Mouse (Mus musculus): ENCODE results near the gene Chst3. TPM values are rescaled to one million over a fixed set of nuclear protein-coding genes. Genes with fewer than 3 reads are reported as not detected.
"Not testable (repeated sequence)": the region's sequence is repeated elsewhere in the genome, so short reads cannot be mapped to it uniquely, and the experiment has no call there.

Chst3 gene
- total and polyA plus RNA-seq, 2 experiments from 2014 or later: 0.89 to 5.5 TPM

- Histone ChIP-seq H3K4me1 (ENCODE audit: insufficient read depth, low read length) (no peaks in the 10 kb centered on the region), H3K36me3 (ENCODE audit: insufficient read depth, low read length) (no peaks in the 10 kb centered on the region), H3K9me3 (ENCODE audit: low read length) (no peaks in the 10 kb centered on the region), H3K9ac (replicated peaks; ENCODE audit: low read length, poor library complexity, severe bottlenecking) (no peak overlapping the region), H3K4me2 (ENCODE audit: low read depth, low read length, poor library complexity, severe bottlenecking) (no peak overlapping the region), H3K27ac (ENCODE audit: low read depth, low read length) (no peak overlapping the region), H3K27me3 (ENCODE audit: insufficient read depth, low read length) (no peaks in the 10 kb centered on the region), H3K4me3 (ENCODE audit: low read depth, low read length) (no peak overlapping the region)
- no peak for TF ChIP-seq CTCF (IDR thresholded peaks at IDR 0.05)
- no peak for DNase-seq (ENCODE audit: low spot score)
- WGBS: 70% methylated on average over 4 of the region's 4 CpGs
- no peak for ATAC-seq (ENCODE audit: low FRiP score)
Measured at GRCm38 (mm10) chr10:60227666-60228065, 8.6 kb upstream of the Chst3 start.

- H3K27me3 ChIP-seq (ENCODE audit: insufficient read depth, low read length): peaks cover 3% of the 10 kb centered on the region
- no peaks in the 10 kb centered on the region for H3K9me3 ChIP-seq (ENCODE audit: low read length)
- no peak overlapping the region for H3K4me2 ChIP-seq (ENCODE audit: low read depth, low read length, poor library complexity, severe bottlenecking)
- no peaks in the 10 kb centered on the region for H3K36me3 ChIP-seq (ENCODE audit: insufficient read depth, low read length)
- ATAC-seq (ENCODE audit: low FRiP score): no peak
- TF ChIP-seq CTCF (IDR thresholded peaks at IDR 0.05): no peak
- H3K9ac ChIP-seq (replicated peaks; ENCODE audit: low read length, poor library complexity, severe bottlenecking): no peak overlapping the region
- no peaks in the 10 kb centered on the region for H3K4me1 ChIP-seq (ENCODE audit: insufficient read depth, low read length)
- 80% methylated on average over 2 of the region's 2 CpGs for whole genome bisulfite sequencing
- H3K4me3 ChIP-seq (ENCODE audit: low read depth, low read length): no peak overlapping the region
- H3K27ac ChIP-seq (ENCODE audit: low read depth, low read length): no peak overlapping the region
- no peak for DNase-seq (ENCODE audit: low spot score)
Measured at GRCm38 (mm10) chr10:60224601-60225000, 5.5 kb upstream of the Chst3 start.

GRCm38 (mm10) chr10:60221571-60222259 is 2.7 kb upstream of the Chst3 start:
- H3K4me1 ChIP-seq (ENCODE audit: insufficient read depth, low read length); H3K9me3 ChIP-seq (ENCODE audit: low read length); H3K9ac ChIP-seq (replicated peaks; ENCODE audit: low read length, poor library complexity, severe bottlenecking); ATAC-seq (ENCODE audit: low FRiP score); H3K36me3 ChIP-seq (ENCODE audit: insufficient read depth, low read length); H3K4me2 ChIP-seq (ENCODE audit: low read depth, low read length, poor library complexity, severe bottlenecking); DNase-seq (ENCODE audit: low spot score); H3K27ac ChIP-seq (ENCODE audit: low read depth, low read length); H3K4me3 ChIP-seq (ENCODE audit: low read depth, low read length): not testable (repeated sequence)
- 93% methylated on average over 5 of the region's 5 CpGs for WGBS
- peaks cover 17% of the 10 kb centered on the region for H3K27me3 ChIP-seq (ENCODE audit: insufficient read depth, low read length)

GRCm38 (mm10) chr10:60220607-60221006 is 1.5 kb upstream of the Chst3 start:
- Histone ChIP-seq H3K4me2 (ENCODE audit: low read depth, low read length, poor library complexity, severe bottlenecking) (no peak overlapping the region), H3K9me3 (ENCODE audit: low read length) (no peaks in the 10 kb centered on the region), H3K9ac (replicated peaks; ENCODE audit: low read length, poor library complexity, severe bottlenecking) (no peak overlapping the region), H3K36me3 (ENCODE audit: insufficient read depth, low read length) (no peaks in the 10 kb centered on the region), H3K27me3 (ENCODE audit: insufficient read depth, low read length) (peaks cover 17% of the 10 kb centered on the region), H3K4me3 (ENCODE audit: low read depth, low read length) (no peak overlapping the region), H3K27ac (ENCODE audit: low read depth, low read length) (no peak overlapping the region), H3K4me1 (ENCODE audit: insufficient read depth, low read length) (no peaks in the 10 kb centered on the region)
- ATAC-seq (ENCODE audit: low FRiP score): no peak
- WGBS: 90% methylated on average over 4 of the region's 4 CpGs
- DNase-seq (ENCODE audit: low spot score): no peak
- no peak for TF ChIP-seq CTCF (IDR thresholded peaks at IDR 0.05)

- 76% methylated on average over 5 of the region's 5 CpGs for WGBS
- no peak for TF ChIP-seq CTCF (IDR thresholded peaks at IDR 0.05)
- Histone ChIP-seq H3K4me3 (ENCODE audit: low read depth, low read length) (no peak overlapping the region), H3K36me3 (ENCODE audit: insufficient read depth, low read length) (no peaks in the 10 kb centered on the region), H3K9ac (replicated peaks; ENCODE audit: low read length, poor library complexity, severe bottlenecking) (no peak overlapping the region), H3K27ac (ENCODE audit: low read depth, low read length) (no peak overlapping the region), H3K9me3 (ENCODE audit: low read length) (no peaks in the 10 kb centered on the region), H3K4me2 (ENCODE audit: low read depth, low read length, poor library complexity, severe bottlenecking) (no peak overlapping the region), H3K4me1 (ENCODE audit: insufficient read depth, low read length) (no peaks in the 10 kb centered on the region), H3K27me3 (ENCODE audit: insufficient read depth, low read length) (peaks cover 17% of the 10 kb centered on the region)
- ATAC-seq (ENCODE audit: low FRiP score) (no peak), DNase-seq (ENCODE audit: low spot score) (no peak)
Measured at GRCm38 (mm10) chr10:60220042-60220523, 1.0 kb upstream of the Chst3 start.

GRCm38 (mm10) chr10:60218033-60218590 is 948 bp downstream of the Chst3 start:
- H3K4me2 ChIP-seq (ENCODE audit: low read depth, low read length, poor library complexity, severe bottlenecking): peak overlapping the region; percentile 99
- 9% methylated on average over 18 of the region's 18 CpGs for WGBS
- H3K27ac ChIP-seq (ENCODE audit: low read depth, low read length): no peak overlapping the region
- no peaks in the 10 kb centered on the region for H3K36me3 ChIP-seq (ENCODE audit: insufficient read depth, low read length)
- TF ChIP-seq CTCF (IDR thresholded peaks at IDR 0.05): no peak
- H3K4me1 ChIP-seq (ENCODE audit: insufficient read depth, low read length): no peaks in the 10 kb centered on the region
- H3K27me3 ChIP-seq (ENCODE audit: insufficient read depth, low read length): peaks cover 17% of the 10 kb centered on the region
- no peaks in the 10 kb centered on the region for H3K9me3 ChIP-seq (ENCODE audit: low read length)
- DNase-seq (ENCODE audit: low spot score): no peak
- ATAC-seq (ENCODE audit: low FRiP score): no peak
- H3K4me3 ChIP-seq (ENCODE audit: low read depth, low read length): peak overlapping the region; percentile 59
- peak overlapping the region; percentile 60; the same call in 1 of the 2 replicates for H3K9ac ChIP-seq (replicated peaks; ENCODE audit: low read length, poor library complexity, severe bottlenecking)

All from midbrain, postnatal 0 days (tissue).